Mouse (Mus musculus): ENCODE data around the gene Atp5h. TPM values are rescaled to one million over a fixed set of nuclear protein-coding genes. Genes with fewer than 3 reads are reported as not detected.

The Atp5h gene
- total and polyA plus RNA-seq, 2 experiments from 2014 or later = 319 to 951 TPM

GRCm38 (mm10) chr11:115424666-115425065, 4.9 kb upstream of the Atp5h start:
- no peak for ATAC-seq (ENCODE audit: low FRiP score)
- 89% methylated on average over 7 of the region's 7 CpGs for WGBS
- Histone ChIP-seq H3K9ac (replicated peaks; ENCODE audit: low read length, poor library complexity, severe bottlenecking) (no peak overlapping the region), H3K9me3 (ENCODE audit: low read length) (no peaks in the 10 kb centered on the region), H3K4me1 (ENCODE audit: insufficient read depth, low read length) (peaks cover 14% of the 10 kb centered on the region; the same call in 1 of the 2 replicates), H3K4me3 (ENCODE audit: low read depth, low read length) (no peak overlapping the region), H3K4me2 (ENCODE audit: low read depth, low read length, poor library complexity, severe bottlenecking) (no peak overlapping the region), H3K27me3 (ENCODE audit: insufficient read depth, low read length) (no peaks in the 10 kb centered on the region), H3K36me3 (ENCODE audit: insufficient read depth, low read length) (peaks cover 31% of the 10 kb centered on the region), H3K27ac (ENCODE audit: low read depth, low read length) (no peak overlapping the region)
- no peak for DNase-seq (ENCODE audit: low spot score)
- TF ChIP-seq CTCF (IDR thresholded peaks at IDR 0.05) = no peak

DNA sequence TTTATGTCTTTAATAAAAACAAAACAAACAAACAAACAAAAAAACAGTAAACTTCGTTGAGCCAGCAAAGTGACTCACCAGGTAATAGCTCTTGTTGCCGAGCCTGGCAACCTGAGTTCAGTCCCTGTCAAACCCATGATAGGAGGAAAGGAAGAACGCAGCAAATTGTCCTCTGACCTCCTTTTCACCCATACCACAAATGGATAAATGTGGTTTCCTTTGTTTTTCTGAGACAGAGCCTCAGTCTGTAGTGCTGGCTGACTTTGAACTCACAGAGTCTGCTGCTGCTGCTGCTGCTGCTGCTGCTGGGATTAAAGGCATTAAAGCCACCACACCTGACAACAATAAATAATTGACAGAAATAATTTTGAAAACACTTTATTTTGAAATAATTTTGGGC, 3.3 kb upstream of the Atp5h start:
- no peak overlapping the region for H3K27ac ChIP-seq (ENCODE audit: low read depth, low read length)
- TF ChIP-seq CTCF (IDR thresholded peaks at IDR 0.05) = no peak
- no peak overlapping the region for H3K4me3 ChIP-seq (ENCODE audit: low read depth, low read length)
- ATAC-seq (ENCODE audit: low FRiP score) = no peak
- no peak overlapping the region for H3K4me2 ChIP-seq (ENCODE audit: low read depth, low read length, poor library complexity, severe bottlenecking)
- WGBS = 92% methylated on average over 3 of the region's 3 CpGs
- no peak for DNase-seq (ENCODE audit: low spot score)
- peaks cover 21% of the 10 kb centered on the region; the same call in 1 of the 2 replicates for H3K4me1 ChIP-seq (ENCODE audit: insufficient read depth, low read length)
- no peaks in the 10 kb centered on the region for H3K9me3 ChIP-seq (ENCODE audit: low read length)
- H3K27me3 ChIP-seq (ENCODE audit: insufficient read depth, low read length) = no peaks in the 10 kb centered on the region
- no peak overlapping the region for H3K9ac ChIP-seq (replicated peaks; ENCODE audit: low read length, poor library complexity, severe bottlenecking)
- H3K36me3 ChIP-seq (ENCODE audit: insufficient read depth, low read length) = peaks cover 26% of the 10 kb centered on the region

GRCm38 (mm10) chr11:115421972-115422371, 2.2 kb upstream of the Atp5h start:
- H3K27ac ChIP-seq (ENCODE audit: low read depth, low read length) = no peak overlapping the region
- DNase-seq (ENCODE audit: low spot score) (no peak), ATAC-seq (ENCODE audit: low FRiP score) (no peak)
- no peaks in the 10 kb centered on the region for H3K9me3 ChIP-seq (ENCODE audit: low read length)
- no peak overlapping the region for H3K9ac ChIP-seq (replicated peaks; ENCODE audit: low read length, poor library complexity, severe bottlenecking)
- no peak for TF ChIP-seq CTCF (IDR thresholded peaks at IDR 0.05)
- H3K4me1 ChIP-seq (ENCODE audit: insufficient read depth, low read length) = peaks cover 18% of the 10 kb centered on the region; the same call in 1 of the 2 replicates
- peaks cover 29% of the 10 kb centered on the region for H3K36me3 ChIP-seq (ENCODE audit: insufficient read depth, low read length)
- H3K27me3 ChIP-seq (ENCODE audit: insufficient read depth, low read length) = no peaks in the 10 kb centered on the region
- no peak overlapping the region; the same call in 1 of the 2 replicates for H3K4me2 ChIP-seq (ENCODE audit: low read depth, low read length, poor library complexity, severe bottlenecking)
- H3K4me3 ChIP-seq (ENCODE audit: low read depth, low read length) = no peak overlapping the region
- WGBS = 87% methylated on average over 16 of the region's 16 CpGs

DNA sequence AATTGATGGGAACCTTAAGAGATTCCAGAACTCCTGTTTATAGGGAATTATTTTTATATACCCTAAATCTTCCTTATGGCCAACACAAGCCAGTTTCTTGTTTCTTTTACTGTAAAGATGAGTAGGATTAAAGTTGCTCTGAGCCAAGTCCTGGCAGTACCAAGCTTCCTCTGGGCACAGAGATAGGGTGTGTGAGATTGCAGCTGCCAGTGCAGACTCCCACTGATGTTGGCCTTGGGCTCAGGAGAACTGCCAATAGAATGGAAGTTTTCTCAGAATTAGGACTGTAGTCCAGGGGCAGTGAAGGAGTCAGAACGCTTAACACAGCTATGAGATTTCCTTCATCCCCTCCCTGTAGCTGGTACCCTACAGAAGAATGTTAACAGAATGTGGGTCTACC, 1.6 kb upstream of the Atp5h start:
- Histone ChIP-seq H3K27ac (ENCODE audit: low read depth, low read length) (no peak overlapping the region), H3K9ac (replicated peaks; ENCODE audit: low read length, poor library complexity, severe bottlenecking) (no peak overlapping the region), H3K36me3 (ENCODE audit: insufficient read depth, low read length) (peaks cover 29% of the 10 kb centered on the region), H3K4me1 (ENCODE audit: insufficient read depth, low read length) (peaks cover 18% of the 10 kb centered on the region; the same call in 1 of the 2 replicates), H3K27me3 (ENCODE audit: insufficient read depth, low read length) (no peaks in the 10 kb centered on the region), H3K9me3 (ENCODE audit: low read length) (no peaks in the 10 kb centered on the region), H3K4me2 (ENCODE audit: low read depth, low read length, poor library complexity, severe bottlenecking) (peak overlapping the region; percentile 80), H3K4me3 (ENCODE audit: low read depth, low read length) (peak overlapping the region; percentile 66; the same call in 1 of the 2 replicates)
- DNase-seq (ENCODE audit: low spot score) (no peak), ATAC-seq (ENCODE audit: low FRiP score) (no peak)
- WGBS = 43% methylated on average over 1 of the region's 1 CpGs
- TF ChIP-seq CTCF (IDR thresholded peaks at IDR 0.05) = no peak

DNA sequence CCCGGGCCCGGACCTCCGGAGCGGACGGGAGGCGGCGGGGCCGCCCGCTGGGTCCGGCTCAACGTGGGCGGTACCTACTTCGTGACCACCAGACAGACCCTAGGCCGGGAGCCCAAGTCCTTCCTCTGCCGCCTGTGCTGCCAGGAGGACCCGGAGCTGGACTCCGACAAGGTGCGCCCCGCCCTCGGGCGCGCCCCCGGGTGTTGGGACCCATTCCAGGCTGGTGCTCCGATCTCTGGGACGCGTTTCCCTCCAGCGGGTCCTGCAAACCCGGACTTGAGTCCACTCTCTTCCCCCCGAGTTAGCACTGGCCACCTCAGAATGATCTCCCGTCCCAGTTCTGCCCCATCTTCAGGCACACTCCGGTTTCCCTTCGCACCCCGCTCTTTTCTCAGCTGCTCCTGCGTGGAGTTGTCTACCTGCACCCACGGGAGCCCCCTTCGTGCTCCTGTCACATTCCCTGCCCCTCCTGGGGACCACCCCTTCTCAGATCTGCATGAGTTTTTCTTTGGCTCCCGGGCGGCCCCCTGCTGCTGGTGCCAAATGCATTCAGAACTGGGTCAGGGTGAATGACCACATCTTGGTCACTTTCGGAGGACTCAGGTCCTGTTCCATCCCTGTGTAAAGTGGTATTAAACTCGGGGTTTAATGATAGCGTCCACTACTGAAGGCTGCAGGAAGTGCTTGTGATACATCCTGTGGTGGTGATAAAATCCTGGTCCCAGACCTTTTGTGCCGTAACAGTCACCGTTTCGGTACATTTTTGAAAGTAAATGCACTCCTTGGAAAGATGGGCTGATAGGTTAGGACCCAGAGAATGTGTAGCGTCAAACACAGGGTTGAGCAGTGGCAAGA, 801 bp upstream of the Atp5h start:
- TF ChIP-seq CTCF (IDR thresholded peaks at IDR 0.05) = no peak
- DNase-seq (ENCODE audit: low spot score) = peak; percentile 61

DNA sequence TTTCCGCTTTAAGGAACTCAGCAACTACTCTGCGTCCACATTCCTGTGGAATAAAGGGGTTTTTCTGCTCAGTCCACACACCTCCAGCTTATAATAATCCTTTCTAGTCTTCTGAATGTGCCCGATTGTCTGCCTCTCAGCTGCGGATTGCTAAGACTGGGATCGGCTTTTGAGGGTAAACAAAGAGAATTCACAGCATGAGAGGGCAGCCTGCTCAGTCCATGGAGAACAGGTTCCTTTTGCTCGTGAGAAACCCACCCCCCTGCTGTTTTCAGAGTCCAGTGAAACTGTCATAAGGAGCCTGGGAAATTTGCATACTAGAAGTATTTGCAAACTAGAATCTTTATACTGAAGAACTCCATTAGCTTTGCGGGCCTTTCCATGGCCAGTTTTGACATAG, 10.2 kb downstream of the Atp5h start:
- ATAC-seq (ENCODE audit: low FRiP score) = no peak
- H3K27me3 ChIP-seq (ENCODE audit: insufficient read depth, low read length) = no peaks in the 10 kb centered on the region
- H3K27ac ChIP-seq (ENCODE audit: low read depth, low read length) = 0 out of 2 replicates have a peak overlapping the region, but pooled peaks have one; percentile 27
- no peak overlapping the region for H3K4me3 ChIP-seq (ENCODE audit: low read depth, low read length)
- peaks cover 8% of the 10 kb centered on the region; the same call in 1 of the 2 replicates for H3K4me1 ChIP-seq (ENCODE audit: insufficient read depth, low read length)
- 0 out of 2 replicates have a peak overlapping the region, but pooled peaks have one; percentile 5 for H3K9ac ChIP-seq (replicated peaks; ENCODE audit: low read length, poor library complexity, severe bottlenecking)
- TF ChIP-seq CTCF (IDR thresholded peaks at IDR 0.05) = no peak
- no peak overlapping the region for H3K4me2 ChIP-seq (ENCODE audit: low read depth, low read length, poor library complexity, severe bottlenecking)
- DNase-seq (ENCODE audit: low spot score) = no peak
- 14% methylated on average over 7 of the region's 7 CpGs for WGBS
- H3K9me3 ChIP-seq (ENCODE audit: low read length) = no peaks in the 10 kb centered on the region
- H3K36me3 ChIP-seq (ENCODE audit: insufficient read depth, low read length) = peaks cover 19% of the 10 kb centered on the region

More for the DNA sequence above, 801 bp upstream of the Atp5h start:
- H3K9me3 ChIP-seq (ENCODE audit: low read length) = no peaks in the 10 kb centered on the region
- ATAC-seq (ENCODE audit: low FRiP score) = peak; percentile 67
- H3K9ac ChIP-seq (replicated peaks; ENCODE audit: low read length, poor library complexity, severe bottlenecking) = peak overlapping the region; percentile 81
- peaks cover 18% of the 10 kb centered on the region; the same call in 1 of the 2 replicates for H3K4me1 ChIP-seq (ENCODE audit: insufficient read depth, low read length)
- peaks cover 29% of the 10 kb centered on the region for H3K36me3 ChIP-seq (ENCODE audit: insufficient read depth, low read length)
- H3K27me3 ChIP-seq (ENCODE audit: insufficient read depth, low read length) = no peaks in the 10 kb centered on the region
- peak overlapping the region; percentile 80 for H3K4me2 ChIP-seq (ENCODE audit: low read depth, low read length, poor library complexity, severe bottlenecking)
- peak overlapping the region; percentile 89 for H3K27ac ChIP-seq (ENCODE audit: low read depth, low read length)
- 2% methylated on average over 34 of the region's 45 CpGs for WGBS
- peak overlapping the region; percentile 66 for H3K4me3 ChIP-seq (ENCODE audit: low read depth, low read length)

All from midbrain, postnatal 0 days (tissue).